Mouse (Mus musculus) kidney, adult 2 months (tissue): Measurements from ENCODE around the gene Zfp462.

Experiments
- CTCF ChIP-seq: fragments of 200-500 bp; conservative IDR thresholded peaks from 2 replicates; pipeline ENCODE4 v1.5.1; 2011; ENCODE audit warnings: low read depth, mild to moderate bottlenecking, control low read depth, low read length, moderate library complexity, mixed read lengths; ENCODE audit not compliant: insufficient read depth, insufficient read length
- POLR2A ChIP-seq: fragments of 200-500 bp; IDR thresholded peaks from one replicate; pipeline ENCODE4 v1.6.1; 2011; ENCODE audit warnings: low read depth, low read length, control low read depth

GRCm38 (mm10) chr4:54950866-54951265 is 6.0 kb downstream of the Zfp462 start:
- no peak for TF ChIP-seq POLR2A
- TF ChIP-seq CTCF, result no peak
